Mouse (Mus musculus): Measurements from ENCODE around the gene Slc7a8. TPM values are rescaled to one million over a fixed set of nuclear protein-coding genes. Genes with fewer than 3 reads are reported as not detected.
A peak's percentile ranks its signal among the peaks of the same experiment; 100 is the strongest.

Gene Slc7a8
- polyA plus RNA-seq, 1 experiment from 2014 or later: 6.8 TPM

GRCm38 (mm10) chr14:54796760-54797159 is 15.0 kb upstream of the Slc7a8 start:
- H3K4me3 ChIP-seq (replicated peaks): no peak overlapping the region
- WGBS: 90% methylated on average over 15 of the region's 15 CpGs
- H3K9ac ChIP-seq: no peak overlapping the region
- H3K4me1 ChIP-seq: no peaks in the 10 kb centered on the region
- no peak overlapping the region for H3K27ac ChIP-seq (replicated peaks)
- H3K9me3 ChIP-seq (replicated peaks): no peaks in the 10 kb centered on the region
- H3K27me3 ChIP-seq: no peaks in the 10 kb centered on the region
- H3K36me3 ChIP-seq: no peaks in the 10 kb centered on the region
- no peak for ATAC-seq (ENCODE audit: insufficient number of reproducible peaks, low FRiP score, low TSS enrichment, low read depth)
- no peak overlapping the region for H3K4me2 ChIP-seq (replicated peaks)

GRCm38 (mm10) chr14:54795901-54796300 is 14.2 kb upstream of the Slc7a8 start:
- H3K27ac ChIP-seq (replicated peaks): no peak overlapping the region
- H3K4me3 ChIP-seq (replicated peaks): no peak overlapping the region
- 85% methylated on average over 1 of the region's 1 CpGs for WGBS
- no peak overlapping the region for H3K9ac ChIP-seq
- H3K27me3 ChIP-seq: no peaks in the 10 kb centered on the region
- no peaks in the 10 kb centered on the region for H3K4me1 ChIP-seq
- no peak for ATAC-seq (ENCODE audit: insufficient number of reproducible peaks, low FRiP score, low TSS enrichment, low read depth)
- H3K36me3 ChIP-seq: no peaks in the 10 kb centered on the region
- H3K9me3 ChIP-seq (replicated peaks): no peaks in the 10 kb centered on the region
- no peak overlapping the region for H3K4me2 ChIP-seq (replicated peaks)

GRCm38 (mm10) chr14:54793894-54794830 is 12.4 kb upstream of the Slc7a8 start:
- Histone ChIP-seq H3K4me1 (no peaks in the 10 kb centered on the region), H3K9me3 (replicated peaks) (no peaks in the 10 kb centered on the region), H3K27me3 (no peaks in the 10 kb centered on the region), H3K27ac (replicated peaks) (no peak overlapping the region), H3K4me3 (replicated peaks) (no peak overlapping the region), H3K9ac (no peak overlapping the region), H3K4me2 (replicated peaks) (no peak overlapping the region), H3K36me3 (no peaks in the 10 kb centered on the region)
- 75% methylated on average over 8 of the region's 8 CpGs for WGBS
- ATAC-seq (ENCODE audit: insufficient number of reproducible peaks, low FRiP score, low TSS enrichment, low read depth): no peak

DNA sequence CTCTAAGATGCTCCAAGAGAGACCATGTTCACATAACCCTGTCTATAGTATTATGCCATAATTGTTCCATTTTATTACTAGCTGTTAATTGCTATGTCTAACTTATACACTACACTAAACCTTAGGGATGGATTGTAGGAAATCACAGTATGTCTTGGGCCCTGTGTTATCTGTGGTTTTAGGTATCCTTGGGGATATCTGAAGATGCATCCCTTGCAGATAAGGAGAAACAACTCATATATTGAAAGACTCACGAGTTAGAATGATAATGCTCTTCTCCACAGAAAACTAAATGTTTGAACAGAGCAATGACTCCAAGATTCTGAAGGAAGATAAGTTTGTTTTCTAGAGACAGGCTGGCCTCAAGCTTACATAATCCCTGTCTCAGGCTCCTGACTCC is 11.6 kb upstream of the Slc7a8 start:
- Histone ChIP-seq H3K4me1 (no peaks in the 10 kb centered on the region), H3K27ac (replicated peaks) (no peak overlapping the region), H3K9me3 (replicated peaks) (no peaks in the 10 kb centered on the region), H3K36me3 (no peaks in the 10 kb centered on the region), H3K9ac (no peak overlapping the region), H3K4me3 (replicated peaks) (no peak overlapping the region), H3K27me3 (no peaks in the 10 kb centered on the region), H3K4me2 (replicated peaks) (no peak overlapping the region)
- ATAC-seq (ENCODE audit: insufficient number of reproducible peaks, low FRiP score, low TSS enrichment, low read depth): no peak
- 74% methylated on average over 1 of the region's 1 CpGs for WGBS

- WGBS: 70% methylated on average over 6 of the region's 6 CpGs
- Histone ChIP-seq H3K27ac (replicated peaks) (no peak overlapping the region), H3K9me3 (replicated peaks) (no peaks in the 10 kb centered on the region), H3K4me1 (no peaks in the 10 kb centered on the region), H3K36me3 (no peaks in the 10 kb centered on the region), H3K4me2 (replicated peaks) (no peak overlapping the region), H3K9ac (no peak overlapping the region), H3K27me3 (no peaks in the 10 kb centered on the region), H3K4me3 (replicated peaks) (no peak overlapping the region)
- no peak for ATAC-seq (ENCODE audit: insufficient number of reproducible peaks, low FRiP score, low TSS enrichment, low read depth)
Measured at GRCm38 (mm10) chr14:54792166-54792565, 10.4 kb upstream of the Slc7a8 start.

DNA sequence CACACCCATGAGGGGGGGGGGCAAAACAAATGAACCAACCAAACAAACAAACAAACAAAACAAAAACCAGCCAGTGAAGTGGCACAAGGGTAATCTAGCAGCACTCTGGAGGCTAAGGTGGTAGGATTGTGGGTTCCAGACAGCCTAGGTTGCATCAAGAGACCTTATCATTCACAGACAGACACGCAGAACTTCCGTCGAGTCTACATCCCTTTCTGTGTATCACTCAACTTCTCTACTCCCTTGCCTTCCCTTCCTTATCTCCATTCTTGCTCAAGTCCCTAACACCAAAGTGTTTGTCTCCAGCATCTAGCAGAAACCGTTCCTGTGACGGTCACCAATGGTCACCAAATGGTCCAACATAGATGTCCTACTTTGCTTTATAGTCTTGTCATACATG is 6.5 kb upstream of the Slc7a8 start:
- no peaks in the 10 kb centered on the region for H3K36me3 ChIP-seq
- 96% methylated on average over 5 of the region's 5 CpGs for WGBS

GRCm38 (mm10) chr14:54787226-54787625 is 5.5 kb upstream of the Slc7a8 start:
- 52% methylated on average over 4 of the region's 4 CpGs for WGBS
- H3K4me1 ChIP-seq: peaks cover 5% of the 10 kb centered on the region; the same call in 1 of the 2 replicates
- H3K27ac ChIP-seq (replicated peaks): no peak overlapping the region
- ATAC-seq (ENCODE audit: insufficient number of reproducible peaks, low FRiP score, low TSS enrichment, low read depth): no peak
- no peak overlapping the region for H3K9ac ChIP-seq
- H3K27me3 ChIP-seq: 0 out of 2 replicates have a peak, but pooled peaks cover 2% of the 10 kb centered on the region
- H3K4me2 ChIP-seq (replicated peaks): no peak overlapping the region
- no peaks in the 10 kb centered on the region for H3K9me3 ChIP-seq (replicated peaks)
- no peaks in the 10 kb centered on the region for H3K36me3 ChIP-seq
- H3K4me3 ChIP-seq (replicated peaks): no peak overlapping the region

More for the DNA sequence above, 6.5 kb upstream of the Slc7a8 start:
- Histone ChIP-seq H3K4me1 (peaks cover 5% of the 10 kb centered on the region; the same call in 1 of the 2 replicates), H3K9ac (no peak overlapping the region), H3K27ac (replicated peaks) (no peak overlapping the region), H3K4me3 (replicated peaks) (no peak overlapping the region), H3K9me3 (replicated peaks) (no peaks in the 10 kb centered on the region), H3K4me2 (replicated peaks) (no peak overlapping the region), H3K27me3 (no peaks in the 10 kb centered on the region)
- ATAC-seq (ENCODE audit: insufficient number of reproducible peaks, low FRiP score, low TSS enrichment, low read depth): no peak

GRCm38 (mm10) chr14:54786489-54786888 is 4.7 kb upstream of the Slc7a8 start:
- no peak; the same call in 1 of the 2 replicates for ATAC-seq (ENCODE audit: insufficient number of reproducible peaks, low FRiP score, low TSS enrichment, low read depth)

DNA sequence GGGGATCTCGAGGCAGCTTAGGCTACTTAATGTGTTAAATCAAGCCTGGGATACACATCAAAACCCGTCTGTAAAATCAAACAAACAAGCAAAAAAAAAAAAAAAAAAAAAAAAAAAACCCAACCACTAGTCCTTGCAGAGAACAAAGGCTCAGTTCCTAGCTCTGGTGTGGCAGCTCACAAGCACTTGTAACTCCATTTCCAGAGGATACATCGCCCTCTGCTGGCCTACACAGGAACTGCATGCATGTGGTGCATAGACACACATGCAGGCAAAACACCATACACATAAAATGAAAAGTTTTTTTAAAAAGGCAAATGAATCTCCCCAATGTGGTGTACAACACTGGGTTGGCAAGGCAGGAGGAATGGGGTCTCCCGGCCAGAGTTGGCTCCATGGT is 4.2 kb upstream of the Slc7a8 start:
- Histone ChIP-seq H3K27me3 (peaks cover 5% of the 10 kb centered on the region; the same call in 1 of the 2 replicates), H3K36me3 (no peaks in the 10 kb centered on the region), H3K4me2 (replicated peaks) (no peak overlapping the region), H3K4me3 (replicated peaks) (no peak overlapping the region), H3K27ac (replicated peaks) (no peak overlapping the region), H3K9me3 (replicated peaks) (no peaks in the 10 kb centered on the region), H3K4me1 (peaks cover 7% of the 10 kb centered on the region; the same call in 1 of the 2 replicates), H3K9ac (no peak overlapping the region)
- no peak for ATAC-seq (ENCODE audit: insufficient number of reproducible peaks, low FRiP score, low TSS enrichment, low read depth)
- 54% methylated on average over 4 of the region's 4 CpGs for WGBS

More at GRCm38 (mm10) chr14:54786489-54786888, 4.7 kb upstream of the Slc7a8 start:
- Histone ChIP-seq H3K4me2 (replicated peaks) (no peak overlapping the region; the same call in 1 of the 2 replicates), H3K9me3 (replicated peaks) (no peaks in the 10 kb centered on the region), H3K9ac (no peak overlapping the region), H3K36me3 (no peaks in the 10 kb centered on the region), H3K4me3 (replicated peaks) (no peak overlapping the region), H3K27ac (replicated peaks) (no peak overlapping the region), H3K27me3 (peaks cover 5% of the 10 kb centered on the region; the same call in 1 of the 2 replicates), H3K4me1 (peaks cover 5% of the 10 kb centered on the region; the same call in 1 of the 2 replicates)
- 34% methylated on average over 10 of the region's 10 CpGs for WGBS

DNA sequence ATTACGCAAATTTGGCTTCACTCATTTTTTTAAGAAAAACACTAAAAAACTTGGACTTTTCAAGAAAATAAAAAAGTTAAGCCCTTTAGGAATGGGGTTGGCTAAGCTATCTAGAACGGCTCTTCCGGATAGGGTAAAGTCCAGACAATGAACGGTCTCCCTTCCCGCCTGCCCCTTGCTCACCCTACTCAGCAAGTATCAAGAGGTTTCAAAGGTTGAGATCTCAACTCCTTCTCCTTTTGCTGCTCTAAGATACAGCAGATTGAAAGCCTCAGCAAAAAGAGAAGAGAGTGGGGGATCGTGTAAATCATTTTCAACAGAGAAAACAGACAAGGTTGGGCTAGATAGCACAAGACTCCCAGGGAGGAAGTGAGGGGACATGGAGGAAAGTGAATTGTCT is 1.2 kb upstream of the Slc7a8 start:
- H3K4me2 ChIP-seq (replicated peaks): no peak overlapping the region
- H3K27me3 ChIP-seq: peaks cover 16% of the 10 kb centered on the region
- 85% methylated on average over 6 of the region's 6 CpGs for WGBS
- H3K9ac ChIP-seq: no peak overlapping the region
- no peak overlapping the region for H3K27ac ChIP-seq (replicated peaks)
- H3K36me3 ChIP-seq: no peaks in the 10 kb centered on the region
- peaks cover 10% of the 10 kb centered on the region; the same call in 1 of the 2 replicates for H3K4me1 ChIP-seq
- no peak for ATAC-seq (ENCODE audit: insufficient number of reproducible peaks, low FRiP score, low TSS enrichment, low read depth)
- H3K4me3 ChIP-seq (replicated peaks): no peak overlapping the region
- H3K9me3 ChIP-seq (replicated peaks): no peaks in the 10 kb centered on the region

GRCm38 (mm10) chr14:54780836-54781609 is 723 bp downstream of the Slc7a8 start:
- peaks cover 16% of the 10 kb centered on the region for H3K27me3 ChIP-seq
- H3K4me2 ChIP-seq (replicated peaks): peak overlapping the region; percentile 91
- ATAC-seq (ENCODE audit: insufficient number of reproducible peaks, low FRiP score, low TSS enrichment, low read depth): no peak; the same call in 1 of the 2 replicates
- H3K9ac ChIP-seq: peak overlapping the region; percentile 18; the same call in 1 of the 2 replicates
- H3K9me3 ChIP-seq (replicated peaks): no peaks in the 10 kb centered on the region
- H3K4me3 ChIP-seq (replicated peaks): peak overlapping the region; percentile 51
- H3K36me3 ChIP-seq: no peaks in the 10 kb centered on the region
- no peak overlapping the region for H3K27ac ChIP-seq (replicated peaks)
- H3K4me1 ChIP-seq: 0 out of 2 replicates have a peak, but pooled peaks cover 5% of the 10 kb centered on the region
- whole genome bisulfite sequencing: 2% methylated on average over 35 of the region's 35 CpGs
